Mouse (Mus musculus) adrenal gland, adult 8-10 months (tissue): ENCODE data around the gene Krtap29-1. TPM values are rescaled to one million over a fixed set of nuclear protein-coding genes. Genes with fewer than 3 reads are reported as not detected.
A peak's percentile ranks its signal among the peaks of the same experiment; 100 is the strongest.

Source experiments
- DNase-seq: peaks from one replicate; pipeline ENCODE4 v3.0.0; 2022
- total RNA-seq, 4 experiments: library from RNA; stranded (reverse); gene quantifications; 2 replicates each; pipeline ENCODE4 v1.2.4; 2022

The Krtap29-1 gene
- total RNA-seq: not detected

- no peak for DNase-seq
These were observed at the start of gene Krtap29-1 for GRCm38 (mm10) chr11:99978953-99979352. Gene Krtap29-1, minus strand, starts transcription at chr11:99979053.

DNA sequence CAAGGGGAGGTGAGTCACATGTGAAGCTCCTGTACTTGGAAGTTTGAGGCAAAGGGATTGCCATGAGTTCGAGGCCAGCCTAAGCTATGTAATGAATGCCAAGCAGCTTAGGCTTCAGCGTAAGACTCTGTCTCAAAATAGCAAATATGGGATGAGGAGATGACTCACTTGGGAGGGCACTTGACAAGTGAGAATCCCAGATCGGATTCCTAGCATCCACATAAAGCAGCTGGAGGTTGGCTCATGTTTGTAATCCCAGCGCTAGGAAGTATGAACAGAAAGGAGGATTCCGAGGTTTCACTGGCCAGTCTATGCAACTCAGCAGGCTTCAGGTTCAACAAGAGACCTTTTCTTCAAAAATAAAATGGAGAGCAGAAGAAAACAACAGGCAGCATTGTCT lies 42.6 kb upstream of the Krtap29-1 start:
- DNase-seq: no peak

- no peak for DNase-seq
These were observed 40.6 kb upstream of the Krtap29-1 start for GRCm38 (mm10) chr11:100019466-100019865.

DNA sequence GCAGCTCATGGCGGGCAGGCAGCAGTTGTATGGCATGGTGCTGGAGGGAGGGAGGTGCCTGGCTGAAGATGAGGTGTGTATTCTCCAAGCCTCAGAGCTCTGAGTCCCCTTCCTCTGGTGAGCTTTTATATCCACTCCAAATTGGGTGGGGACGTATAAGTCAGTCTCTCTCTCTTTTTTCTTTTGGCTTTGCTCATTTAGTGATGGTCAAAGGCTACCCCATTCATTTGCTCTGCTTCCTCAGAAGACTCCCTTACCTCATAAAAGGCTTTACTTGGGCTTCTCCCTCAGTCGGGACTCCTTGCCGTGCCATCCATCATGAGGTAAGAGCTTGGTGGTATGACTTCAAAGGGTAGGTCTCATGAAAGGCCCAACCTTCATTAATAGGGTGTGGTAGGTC lies 37.3 kb upstream of the Krtap29-1 start, which contains the start of gene Krt33a:
Krt33a (minus strand) TSS at position 101 of the 400 bp plus-strand sequence.
- DNase-seq: no peak

- no peak for DNase-seq
These were observed 34.9 kb upstream of the Krtap29-1 start for GRCm38 (mm10) chr11:100013691-100014171.

- DNase-seq: no peak
These were observed 31.8 kb upstream of the Krtap29-1 start for GRCm38 (mm10) chr11:100010682-100011081.

DNA sequence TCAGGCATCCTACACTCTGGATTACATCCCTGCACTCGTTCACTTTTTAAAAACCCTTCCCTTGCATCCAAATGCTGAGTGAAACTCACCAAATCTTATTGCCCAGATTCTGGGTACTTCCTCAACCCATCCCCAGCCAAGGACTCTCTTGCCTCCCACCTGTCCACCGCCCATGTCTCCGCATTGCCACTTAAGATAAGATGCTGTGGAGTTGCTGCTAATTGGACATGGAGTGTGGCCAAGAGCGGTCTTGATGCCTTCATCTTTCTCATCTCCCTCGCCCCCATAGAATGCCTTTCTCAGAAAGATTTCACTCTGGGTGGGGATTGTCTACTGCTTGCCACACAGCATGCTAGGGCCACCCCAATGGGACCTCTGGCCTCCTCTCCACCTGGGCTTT lies 29.5 kb upstream of the Krtap29-1 start:
- DNase-seq: no peak

- DNase-seq: no peak
These were observed 27.8 kb upstream of the Krtap29-1 start for GRCm38 (mm10) chr11:100006624-100007023.

- no peak for DNase-seq
These were observed 27.1 kb upstream of the Krtap29-1 start for GRCm38 (mm10) chr11:100005905-100006304.

GRCm38 (mm10) chr11:100004846-100005245 lies 26.0 kb upstream of the Krtap29-1 start:
- peak; percentile 8 for DNase-seq

GRCm38 (mm10) chr11:99999091-99999490 lies 20.2 kb upstream of the Krtap29-1 start:
- no peak for DNase-seq

- DNase-seq: no peak
These were observed 15.5 kb upstream of the Krtap29-1 start for GRCm38 (mm10) chr11:99994384-99994661.

DNA sequence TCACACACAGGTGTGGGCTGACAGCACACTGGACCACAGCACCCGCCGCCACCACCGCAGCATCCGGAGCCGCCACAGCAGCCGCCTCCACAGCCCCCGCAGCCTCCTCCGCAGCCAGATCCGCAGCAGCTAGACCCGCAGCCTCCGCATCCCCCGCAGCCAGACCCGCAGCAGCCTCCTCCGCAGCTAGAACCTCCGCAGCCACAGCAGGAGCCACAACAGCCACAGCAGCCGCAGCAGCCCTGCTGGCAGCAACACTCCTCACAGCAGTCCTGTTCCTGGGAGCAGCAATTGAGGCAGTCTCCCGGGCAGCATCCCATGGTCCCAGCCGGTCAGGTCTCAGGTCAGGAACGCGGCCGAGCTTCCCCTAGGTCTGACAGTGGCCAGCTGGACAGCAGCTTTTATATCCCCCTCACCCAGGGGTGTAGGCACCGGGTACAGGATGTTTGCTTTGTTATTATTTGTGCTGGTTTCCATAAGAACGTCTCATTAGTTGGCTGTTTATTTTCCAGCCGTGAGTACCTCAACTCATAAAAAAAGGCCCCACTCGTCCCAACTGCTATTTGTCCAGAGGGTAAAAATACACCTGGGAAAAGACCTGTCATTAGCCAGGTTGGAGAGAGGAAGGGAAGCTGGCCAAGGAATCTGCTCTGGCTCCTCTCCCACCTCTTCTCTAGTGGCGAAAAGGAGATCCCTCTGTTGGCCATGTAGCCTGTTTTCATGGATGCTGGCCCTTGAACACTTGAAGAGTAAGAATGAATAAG lies 14.9 kb upstream of the Krtap29-1 start, which contains the start of gene Krtap17-1:
Krtap17-1 (minus strand) TSS at position 375 of the 764 bp plus-strand sequence.
- no peak for DNase-seq

- DNase-seq: no peak
These were observed 11.7 kb upstream of the Krtap29-1 start for GRCm38 (mm10) chr11:99990571-99990970.

DNA sequence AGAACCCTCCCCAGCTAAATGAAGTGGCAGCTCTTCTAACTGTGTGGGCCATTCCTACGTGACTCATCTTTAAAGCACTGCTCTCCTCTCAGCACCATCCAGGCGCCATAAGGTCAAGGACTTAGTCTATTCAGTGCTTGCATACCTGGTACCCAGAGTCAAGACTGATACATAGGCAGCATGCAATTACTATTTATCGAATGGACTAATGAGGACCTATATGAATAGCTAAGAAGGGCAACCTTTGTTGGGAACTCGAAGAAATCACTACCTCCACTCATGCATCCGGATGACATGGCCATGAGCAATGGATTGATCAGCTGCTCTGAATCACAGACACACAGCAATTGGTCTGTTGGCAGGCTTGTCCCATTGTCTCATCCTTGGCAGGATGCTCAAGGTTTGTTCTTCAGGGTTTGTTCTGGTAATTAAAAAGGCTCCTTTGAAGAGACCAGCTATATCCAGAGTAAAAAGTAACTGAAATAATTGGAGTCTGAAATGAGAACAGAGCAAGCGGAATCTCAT lies 11.1 kb upstream of the Krtap29-1 start:
- DNase-seq: peak; percentile 52

- DNase-seq: no peak
These were observed 9.7 kb upstream of the Krtap29-1 start for GRCm38 (mm10) chr11:99988530-99988929.

- DNase-seq: no peak
These were observed 7.4 kb upstream of the Krtap29-1 start, which contains the start of gene Krtap16-1 for GRCm38 (mm10) chr11:99986180-99986647. Gene Krtap16-1, minus strand, starts transcription at chr11:99986597.

DNA sequence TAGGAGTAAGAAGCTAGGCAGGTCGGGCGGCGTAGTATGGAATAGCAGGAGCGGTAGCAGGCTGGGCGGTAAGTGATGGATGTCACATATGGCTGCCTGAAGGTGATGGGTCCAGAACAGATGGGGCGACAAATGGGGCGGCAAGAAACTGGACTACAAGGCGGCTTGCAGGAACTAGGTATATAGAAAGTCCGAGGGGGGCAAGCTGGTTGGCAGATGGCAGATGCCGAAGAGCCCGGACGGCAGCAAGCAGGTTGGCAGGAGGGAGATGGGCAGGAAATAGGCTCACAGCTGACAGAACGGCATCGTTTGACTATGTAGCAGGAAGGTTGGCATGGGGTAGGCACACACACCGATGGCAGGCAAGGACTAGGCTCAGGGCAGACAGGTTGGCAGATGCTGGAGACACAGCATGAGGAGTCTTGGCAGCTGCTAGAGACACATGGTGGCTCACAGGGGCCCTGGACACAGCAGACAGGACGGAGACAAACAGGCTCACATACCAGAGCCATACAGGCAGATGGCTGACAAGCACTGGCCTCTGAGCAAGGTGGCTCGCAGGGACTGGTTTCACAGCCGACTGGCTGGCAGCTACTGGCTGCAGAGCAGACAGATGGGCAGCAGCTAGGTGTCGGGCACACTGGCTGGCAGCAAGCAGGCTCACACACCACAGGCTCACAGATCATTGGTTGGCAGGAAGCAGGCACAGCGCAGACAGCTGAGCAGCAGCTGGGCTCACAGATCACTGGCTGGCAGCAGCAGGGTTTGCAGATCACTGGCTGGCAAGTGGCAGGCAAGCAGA lies 6.6 kb upstream of the Krtap29-1 start:
- DNase-seq: peak; percentile 11

DNA sequence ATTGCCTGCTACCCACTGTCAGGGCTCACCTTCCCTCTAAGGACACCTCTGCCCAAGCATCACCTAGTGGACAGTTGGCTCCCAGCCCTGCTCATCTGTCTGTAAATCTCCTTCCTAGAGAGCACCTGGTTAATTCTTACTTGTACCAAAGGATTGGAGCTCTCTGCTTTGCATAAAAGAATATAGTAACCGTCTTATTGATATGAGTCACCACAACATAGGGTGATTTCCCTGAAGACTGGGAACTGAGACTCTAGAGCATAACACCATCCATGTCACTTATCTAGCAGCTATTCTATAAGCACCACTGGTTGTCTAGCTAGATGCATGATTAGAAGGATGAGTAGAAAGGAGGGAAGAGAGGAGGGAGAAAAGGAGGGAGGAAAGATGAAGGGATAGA lies 4.6 kb upstream of the Krtap29-1 start:
- DNase-seq: no peak

DNA sequence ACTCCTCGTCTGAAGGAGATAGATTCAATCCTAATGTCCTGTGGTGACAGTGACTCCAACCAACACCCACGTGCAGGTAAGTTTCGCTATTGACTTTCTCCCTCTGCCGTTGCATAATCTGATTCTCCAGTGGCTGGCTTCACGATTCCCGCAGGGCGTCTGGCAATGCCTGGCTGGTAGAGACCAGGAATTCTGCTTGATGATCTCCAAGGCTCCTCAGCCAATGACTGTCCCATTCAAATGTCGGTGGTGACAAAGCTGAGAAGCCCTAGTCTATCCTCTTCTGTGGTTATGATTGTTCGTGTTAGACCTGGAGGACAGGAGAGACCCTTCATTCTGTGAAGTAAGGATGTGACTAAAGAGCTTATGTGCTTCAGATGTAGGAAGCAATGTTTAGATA lies 3.9 kb upstream of the Krtap29-1 start:
- DNase-seq: no peak

GRCm38 (mm10) chr11:99965961-99966360 lies 12.9 kb downstream of the Krtap29-1 start:
- DNase-seq: no peak

GRCm38 (mm10) chr11:99964213-99964612 lies 14.6 kb downstream of the Krtap29-1 start:
- DNase-seq: no peak

DNA sequence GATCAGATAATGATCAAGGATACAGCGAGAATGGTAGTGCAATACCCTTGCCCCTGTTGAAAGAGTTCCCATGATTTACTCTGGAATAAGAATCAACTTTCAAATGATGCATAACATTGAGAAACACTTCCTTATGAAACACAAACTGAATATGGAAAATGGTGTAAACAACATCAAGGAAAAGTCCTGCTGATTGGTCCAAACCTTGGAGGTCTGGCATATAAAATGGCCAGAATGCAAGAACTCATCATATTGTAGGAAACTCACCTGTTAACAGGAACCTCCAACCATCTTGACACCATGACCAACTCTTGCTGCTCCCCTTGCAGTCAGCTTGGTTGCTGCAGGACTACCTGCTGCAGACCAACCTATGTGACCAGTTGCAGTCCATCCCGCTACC lies 30.7 kb downstream of the Krtap29-1 start, which contains the start of gene Krtap9-5:
Krtap9-5 (plus strand) TSS at position 301 of the 400 bp plus-strand sequence.
- no peak for DNase-seq
